Mouse (Mus musculus): ENCODE measurements around the gene Pik3r5. TPM values are rescaled to one million over a fixed set of nuclear protein-coding genes. Genes with fewer than 3 reads are reported as not detected.

The Pik3r5 gene
- polyA plus RNA-seq, 1 experiment from 2014 or later = 1.5 TPM

DNA sequence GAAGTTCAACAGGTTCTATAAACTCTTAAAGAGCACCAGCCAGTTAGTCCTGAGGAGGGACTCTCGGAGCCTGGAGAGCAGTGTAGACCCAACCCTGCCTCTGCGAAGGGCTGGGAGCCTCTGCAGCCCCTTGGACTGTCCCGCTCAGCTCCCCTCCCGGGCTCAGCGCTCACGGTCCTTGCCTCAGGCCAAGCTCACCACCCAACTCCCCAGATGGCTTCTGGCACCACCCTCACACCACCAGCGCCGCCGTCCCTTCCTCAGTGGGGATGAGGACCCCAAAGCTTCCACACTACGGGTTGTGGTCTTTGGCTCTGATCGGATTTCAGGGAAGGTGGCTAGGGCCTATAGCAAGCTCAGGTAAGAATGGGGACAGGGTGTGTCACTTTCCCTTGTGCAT, 60.7 kb downstream of the Pik3r5 start:
- ATAC-seq (ENCODE audit: low FRiP score, low TSS enrichment) = no peak
- Histone ChIP-seq H3K9ac (ENCODE audit: low read depth, low read length) (no peak overlapping the region), H3K27me3 (ENCODE audit: control insufficient read depth, insufficient read depth, low read length) (no peaks in the 10 kb centered on the region), H3K4me3 (ENCODE audit: low read length) (no peak overlapping the region), H3K4me1 (ENCODE audit: control insufficient read depth, insufficient read depth, low read length) (no peaks in the 10 kb centered on the region), H3K9me3 (ENCODE audit: control insufficient read depth, low read length) (no peaks in the 10 kb centered on the region), H3K36me3 (ENCODE audit: control insufficient read depth, insufficient read depth, low read length) (no peaks in the 10 kb centered on the region), H3K4me2 (replicated peaks; ENCODE audit: low read depth, low read length) (no peak overlapping the region), H3K27ac (ENCODE audit: low read depth, low read length) (no peak overlapping the region)
- 89% methylated on average over 11 of the region's 11 CpGs for WGBS

- Histone ChIP-seq H3K9ac (ENCODE audit: low read depth, low read length) (no peak overlapping the region), H3K27ac (ENCODE audit: low read depth, low read length) (no peak overlapping the region), H3K27me3 (ENCODE audit: control insufficient read depth, insufficient read depth, low read length) (no peaks in the 10 kb centered on the region), H3K9me3 (ENCODE audit: control insufficient read depth, low read length) (no peaks in the 10 kb centered on the region), H3K4me3 (ENCODE audit: low read length) (no peak overlapping the region), H3K4me1 (ENCODE audit: control insufficient read depth, insufficient read depth, low read length) (no peaks in the 10 kb centered on the region), H3K36me3 (ENCODE audit: control insufficient read depth, insufficient read depth, low read length) (no peaks in the 10 kb centered on the region), H3K4me2 (replicated peaks; ENCODE audit: low read depth, low read length) (no peak overlapping the region)
- ATAC-seq (ENCODE audit: low FRiP score, low TSS enrichment) = no peak
- 85% methylated on average over 5 of the region's 5 CpGs for WGBS
These were observed 61.8 kb downstream of the Pik3r5 start for GRCm38 (mm10) chr11:68493760-68494159.

DNA sequence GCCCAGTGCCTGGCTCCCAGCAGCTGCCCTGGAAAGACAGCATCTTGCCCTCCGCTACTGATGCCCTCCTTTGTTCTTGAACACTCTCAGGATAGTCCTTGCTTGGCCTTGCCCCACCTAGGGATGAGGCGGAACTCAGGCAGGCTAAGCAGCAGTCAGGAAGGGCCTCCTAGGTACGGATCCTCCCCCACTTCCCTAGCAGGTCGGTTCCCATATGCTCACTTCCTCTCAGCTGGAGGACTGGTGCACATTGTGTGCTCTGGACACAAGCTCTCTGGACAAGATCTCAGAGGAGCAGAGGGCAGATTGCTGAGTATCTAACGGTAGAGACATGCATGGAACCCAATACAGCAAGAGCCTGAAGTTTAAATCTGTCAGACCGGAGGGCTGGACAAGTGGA, 65.2 kb downstream of the Pik3r5 start:
- WGBS = 61% methylated on average over 6 of the region's 6 CpGs
- Histone ChIP-seq H3K9ac (ENCODE audit: low read depth, low read length) (no peak overlapping the region), H3K4me3 (ENCODE audit: low read length) (no peak overlapping the region), H3K4me1 (ENCODE audit: control insufficient read depth, insufficient read depth, low read length) (peaks cover 5% of the 10 kb centered on the region; the same call in 1 of the 2 replicates), H3K4me2 (replicated peaks; ENCODE audit: low read depth, low read length) (no peak overlapping the region), H3K36me3 (ENCODE audit: control insufficient read depth, insufficient read depth, low read length) (no peaks in the 10 kb centered on the region), H3K9me3 (ENCODE audit: control insufficient read depth, low read length) (no peaks in the 10 kb centered on the region), H3K27me3 (ENCODE audit: control insufficient read depth, insufficient read depth, low read length) (no peaks in the 10 kb centered on the region), H3K27ac (ENCODE audit: low read depth, low read length) (no peak overlapping the region)
- ATAC-seq (ENCODE audit: low FRiP score, low TSS enrichment) = no peak

- 87% methylated on average over 11 of the region's 11 CpGs for WGBS
- no peaks in the 10 kb centered on the region for H3K9me3 ChIP-seq (ENCODE audit: control insufficient read depth, low read length)
These were observed 66.6 kb downstream of the Pik3r5 start for GRCm38 (mm10) chr11:68498517-68498916.

DNA sequence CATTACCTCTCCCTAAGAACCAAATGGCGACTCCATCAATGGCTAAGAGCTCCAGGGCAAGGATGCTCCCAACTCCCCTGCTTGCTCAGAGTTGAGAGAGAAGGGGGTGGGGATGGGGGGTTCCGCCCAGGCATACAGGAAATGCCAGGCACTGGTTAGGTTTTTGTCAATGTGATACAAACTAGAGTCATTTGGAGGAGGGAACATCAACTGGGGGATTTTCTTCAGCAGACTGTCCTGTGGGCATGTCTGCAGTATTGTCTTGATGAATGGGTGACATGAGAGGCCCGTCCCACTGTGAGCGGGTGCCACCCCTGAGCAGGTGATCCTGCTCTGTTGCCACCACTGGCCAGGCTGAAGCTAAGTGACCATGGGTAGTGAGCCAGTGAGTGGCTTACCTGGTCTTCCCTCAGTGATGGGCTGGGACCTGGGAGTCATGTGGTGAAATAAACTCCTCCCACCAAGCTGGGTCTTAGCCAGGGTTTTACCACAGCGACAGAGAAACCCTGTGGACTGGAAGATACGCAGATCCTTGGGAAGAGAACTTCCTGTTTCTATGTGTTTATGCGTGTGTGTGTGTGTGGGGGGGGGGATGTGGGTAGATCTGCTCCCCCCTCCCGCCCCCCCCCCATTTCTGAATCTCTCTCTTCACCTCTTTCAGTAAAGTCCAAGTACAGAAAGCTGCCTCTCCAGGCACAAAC, 67.2 kb downstream of the Pik3r5 start:
- H3K9me3 ChIP-seq (ENCODE audit: control insufficient read depth, low read length) = no peaks in the 10 kb centered on the region
- H3K4me1 ChIP-seq (ENCODE audit: control insufficient read depth, insufficient read depth, low read length) = peaks cover 5% of the 10 kb centered on the region; the same call in 1 of the 2 replicates
- no peaks in the 10 kb centered on the region for H3K36me3 ChIP-seq (ENCODE audit: control insufficient read depth, insufficient read depth, low read length)
- ATAC-seq (ENCODE audit: low FRiP score, low TSS enrichment) = no peak
- H3K4me3 ChIP-seq (ENCODE audit: low read length) = no peak overlapping the region
- H3K27me3 ChIP-seq (ENCODE audit: control insufficient read depth, insufficient read depth, low read length) = no peaks in the 10 kb centered on the region
- 67% methylated on average over 7 of the region's 8 CpGs for WGBS
- H3K9ac ChIP-seq (ENCODE audit: low read depth, low read length) = no peak overlapping the region
- no peak overlapping the region for H3K27ac ChIP-seq (ENCODE audit: low read depth, low read length)
- no peak overlapping the region for H3K4me2 ChIP-seq (replicated peaks; ENCODE audit: low read depth, low read length)

More at GRCm38 (mm10) chr11:68498517-68498916, 66.6 kb downstream of the Pik3r5 start:
- Histone ChIP-seq H3K4me2 (replicated peaks; ENCODE audit: low read depth, low read length) (no peak overlapping the region), H3K4me3 (ENCODE audit: low read length) (no peak overlapping the region), H3K27ac (ENCODE audit: low read depth, low read length) (no peak overlapping the region), H3K4me1 (ENCODE audit: control insufficient read depth, insufficient read depth, low read length) (peaks cover 5% of the 10 kb centered on the region; the same call in 1 of the 2 replicates), H3K36me3 (ENCODE audit: control insufficient read depth, insufficient read depth, low read length) (no peaks in the 10 kb centered on the region), H3K9ac (ENCODE audit: low read depth, low read length) (no peak overlapping the region), H3K27me3 (ENCODE audit: control insufficient read depth, insufficient read depth, low read length) (no peaks in the 10 kb centered on the region)
- no peak for ATAC-seq (ENCODE audit: low FRiP score, low TSS enrichment)

GRCm38 (mm10) chr11:68500949-68501350, 69.0 kb downstream of the Pik3r5 start:
- ATAC-seq (ENCODE audit: low FRiP score, low TSS enrichment) = no peak
- H3K36me3 ChIP-seq (ENCODE audit: control insufficient read depth, insufficient read depth, low read length) = no peaks in the 10 kb centered on the region
- peaks cover 5% of the 10 kb centered on the region; the same call in 1 of the 2 replicates for H3K4me1 ChIP-seq (ENCODE audit: control insufficient read depth, insufficient read depth, low read length)
- H3K9ac ChIP-seq (ENCODE audit: low read depth, low read length) = no peak overlapping the region
- no peaks in the 10 kb centered on the region for H3K27me3 ChIP-seq (ENCODE audit: control insufficient read depth, insufficient read depth, low read length)
- 42% methylated on average over 14 of the region's 14 CpGs for WGBS
- no peaks in the 10 kb centered on the region for H3K9me3 ChIP-seq (ENCODE audit: control insufficient read depth, low read length)
- no peak overlapping the region for H3K4me3 ChIP-seq (ENCODE audit: low read length)
- H3K27ac ChIP-seq (ENCODE audit: low read depth, low read length) = no peak overlapping the region
- H3K4me2 ChIP-seq (replicated peaks; ENCODE audit: low read depth, low read length) = no peak overlapping the region

- no peaks in the 10 kb centered on the region for H3K27me3 ChIP-seq (ENCODE audit: control insufficient read depth, insufficient read depth, low read length)
- ATAC-seq (ENCODE audit: low FRiP score, low TSS enrichment) = no peak
- H3K36me3 ChIP-seq (ENCODE audit: control insufficient read depth, insufficient read depth, low read length) = no peaks in the 10 kb centered on the region
- 82% methylated on average over 2 of the region's 2 CpGs for WGBS
- H3K4me2 ChIP-seq (replicated peaks; ENCODE audit: low read depth, low read length) = no peak overlapping the region
- no peak overlapping the region for H3K27ac ChIP-seq (ENCODE audit: low read depth, low read length)
- no peak overlapping the region for H3K4me3 ChIP-seq (ENCODE audit: low read length)
- H3K9ac ChIP-seq (ENCODE audit: low read depth, low read length) = no peak overlapping the region
- H3K9me3 ChIP-seq (ENCODE audit: control insufficient read depth, low read length) = no peaks in the 10 kb centered on the region
- H3K4me1 ChIP-seq (ENCODE audit: control insufficient read depth, insufficient read depth, low read length) = peaks cover 5% of the 10 kb centered on the region; the same call in 1 of the 2 replicates
These were observed 70.5 kb downstream of the Pik3r5 start for GRCm38 (mm10) chr11:68502408-68502807.

- peaks cover 5% of the 10 kb centered on the region; the same call in 1 of the 2 replicates for H3K4me1 ChIP-seq (ENCODE audit: control insufficient read depth, insufficient read depth, low read length)
- H3K4me2 ChIP-seq (replicated peaks; ENCODE audit: low read depth, low read length) = peak within 1 kb of the TSS; percentile 26
- 88% methylated on average over 8 of the region's 8 CpGs for WGBS
- no peak within 1 kb of the TSS for H3K9ac ChIP-seq (ENCODE audit: low read depth, low read length)
- no peaks in the 10 kb centered on the region for H3K27me3 ChIP-seq (ENCODE audit: control insufficient read depth, insufficient read depth, low read length)
- no peak for ATAC-seq (ENCODE audit: low FRiP score, low TSS enrichment)
- H3K36me3 ChIP-seq (ENCODE audit: control insufficient read depth, insufficient read depth, low read length) = no peaks in the 10 kb centered on the region
- no peaks in the 10 kb centered on the region for H3K9me3 ChIP-seq (ENCODE audit: control insufficient read depth, low read length)
- no peak within 1 kb of the TSS for H3K27ac ChIP-seq (ENCODE audit: low read depth, low read length)
- peak within 1 kb of the TSS; percentile 13; the same call in 1 of the 2 replicates for H3K4me3 ChIP-seq (ENCODE audit: low read length)
These were observed 71.1 kb downstream of the Pik3r5 start, which contains the start of gene Pik3r6 for GRCm38 (mm10) chr11:68502902-68503629. Gene Pik3r6, plus strand, starts transcription at chr11:68503019.

- Histone ChIP-seq H3K27ac (ENCODE audit: low read depth, low read length) (no peak overlapping the region), H3K9me3 (ENCODE audit: control insufficient read depth, low read length) (no peaks in the 10 kb centered on the region), H3K4me2 (replicated peaks; ENCODE audit: low read depth, low read length) (no peak overlapping the region), H3K9ac (ENCODE audit: low read depth, low read length) (no peak overlapping the region), H3K36me3 (ENCODE audit: control insufficient read depth, insufficient read depth, low read length) (no peaks in the 10 kb centered on the region), H3K27me3 (ENCODE audit: control insufficient read depth, insufficient read depth, low read length) (no peaks in the 10 kb centered on the region), H3K4me1 (ENCODE audit: control insufficient read depth, insufficient read depth, low read length) (peaks cover 5% of the 10 kb centered on the region; the same call in 1 of the 2 replicates), H3K4me3 (ENCODE audit: low read length) (no peak overlapping the region)
- 79% methylated on average over 11 of the region's 11 CpGs for WGBS
- ATAC-seq (ENCODE audit: low FRiP score, low TSS enrichment) = no peak
These were observed 73.0 kb downstream of the Pik3r5 start for GRCm38 (mm10) chr11:68504913-68505312.
